31 mouse cellular contexts compared by ENCODE assay signal in genomic region chr4:141660884-141661283, GRCm38 (mm10). TPM values are rescaled to one million over a fixed set of nuclear protein-coding genes. Genes with fewer than 3 reads are reported as not detected.
"Had no signal": no experiment of that assay in that cellular context is flagged by ENCODE, and none has a peak within 500 bp of the region (broad histone marks: within the 10 kb centered on the region; RNA-seq: fewer than 3 reads in every experiment).

No protein-coding gene starts in this region.

- ATAC-seq: hindbrain, postnatal 0 days; intestine, embryonic 16.5 days; liver, embryonic 12.5 days had no signal

- H3K9me3 ChIP-seq: heart, embryonic 13.5 days; heart, embryonic 15.5 days; hindbrain, embryonic 15.5 days; kidney, embryonic 15.5 days; limb, embryonic 13.5 days; limb, embryonic 15.5 days; liver, embryonic 12.5 days had no signal

- H3K27ac ChIP-seq: heart, adult 2 months; heart, embryonic 13.5 days; heart, embryonic 15.5 days; hindbrain, embryonic 15.5 days; hindbrain, postnatal 0 days; kidney, embryonic 15.5 days; kidney, postnatal 0 days; limb, embryonic 13.5 days; limb, embryonic 15.5 days; liver, embryonic 12.5 days; liver, embryonic 14.5 days had no signal

- H3K4me2 ChIP-seq: heart, embryonic 11.5 days; heart, embryonic 13.5 days; heart, embryonic 15.5 days; hindbrain, embryonic 15.5 days; kidney, embryonic 15.5 days; limb, embryonic 13.5 days; limb, embryonic 15.5 days; liver, embryonic 12.5 days had no signal

- DNase-seq: gastrocnemius, postnatal 14 days; gastrocnemius, postnatal 36 days; heart, adult 11 months; heart, adult 2 months; heart, postnatal 14 days; heart, postnatal 36 days; kidney, adult 11 months; kidney, adult 2 months; kidney, adult 9 months; kidney, postnatal 14 days; kidney, postnatal 36 days; layer of hippocampus, adult 9-11 months; layer of hippocampus, postnatal 36 days; left cerebral cortex, postnatal 4 days had no signal

- H3K27me3 ChIP-seq: heart, embryonic 13.5 days; heart, embryonic 15.5 days; hindbrain, embryonic 15.5 days; kidney, embryonic 15.5 days; limb, embryonic 13.5 days; limb, embryonic 15.5 days had no signal

- H3K9ac ChIP-seq: heart, embryonic 13.5 days; heart, embryonic 15.5 days; hindbrain, embryonic 15.5 days; kidney, embryonic 15.5 days; limb, embryonic 13.5 days; limb, embryonic 15.5 days; liver, embryonic 12.5 days; liver, embryonic 14.5 days had no signal

- H3K4me3 ChIP-seq: heart, adult 2 months; heart, embryonic 13.5 days; heart, embryonic 15.5 days; hindbrain, embryonic 15.5 days; kidney, embryonic 15.5 days; limb, embryonic 13.5 days; limb, embryonic 15.5 days; liver, embryonic 12.5 days had no signal

RNA-seq across cellular contexts. Expression of gene Rsc1a1, which starts 24.5 kb away (rescaled TPM):
- total RNA-seq: heart, adult 2 months; heart, postnatal 14 days; layer of hippocampus, postnatal 36 days; left cerebral cortex, adult 18-20 months had no signal
- polyA plus RNA-seq: heart, embryonic 15.5 days; heart, postnatal 0 days; hindbrain, postnatal 0 days; intestine, embryonic 16.5 days; kidney, embryonic 15.5 days; kidney, postnatal 0 days had no signal

RNA-seq across cellular contexts. Expression of gene Slc25a34, which starts 37.3 kb away (rescaled TPM):
- total RNA-seq: hematopoietic stem cell, adult 5-6 weeks had no signal
- polyA plus RNA-seq: heart, embryonic 11.5 days; hindbrain, embryonic 11.5 days; limb, embryonic 11.5 days; limb, embryonic 13.5 days; liver, embryonic 12.5 days had no signal
